Mouse (Mus musculus) testis, adult 2 months (tissue): ENCODE data around the gene Hoxa3.

ENCODE experiments used
- CTCF ChIP-seq: fragments of 200-500 bp; IDR thresholded peaks from 2 replicates; pipeline ENCODE4 v1.5.1; 2012; ENCODE audit warnings: low read depth, mild to moderate bottlenecking, inconsistent platforms, low read length, moderate library complexity; ENCODE audit not compliant: control insufficient read depth, insufficient read depth, insufficient replicate concordance
- POLR2A ChIP-seq: fragments of 200-500 bp; IDR thresholded peaks from 2 replicates; pipeline ENCODE4 v1.6.1; 2012; ENCODE audit warnings: low read depth, mild to moderate bottlenecking, inconsistent platforms, low read length, moderate library complexity; ENCODE audit not compliant: control insufficient read depth

- no peak for TF ChIP-seq CTCF
- no peak for TF ChIP-seq POLR2A
Measured at GRCm38 (mm10) chr6:52209685-52210046, 3.5 kb downstream of the Hoxa3 start.
